Mouse (Mus musculus): ENCODE measurements around the gene Acap2.

Gene Acap2

GRCm38 (mm10) chr16:31200790-31201567 lies at the start of gene Acap2:
TSS of gene Acap2 (minus strand) at chr16:31201245.
- peak; percentile 96 for DNase-seq (ENCODE audit: low spot score)

- DNase-seq (ENCODE audit: low spot score), result no peak
These were observed 48.4 kb upstream of the Acap2 start for GRCm38 (mm10) chr16:31249401-31249800.

GRCm38 (mm10) chr16:31248717-31249116 lies 47.7 kb upstream of the Acap2 start:
- no peak for DNase-seq (ENCODE audit: low spot score)

- no peak for DNase-seq (ENCODE audit: low spot score)
These were observed 46.4 kb upstream of the Acap2 start for GRCm38 (mm10) chr16:31247442-31247841.

GRCm38 (mm10) chr16:31244053-31244452 lies 43.0 kb upstream of the Acap2 start:
- no peak for DNase-seq (ENCODE audit: low spot score)

GRCm38 (mm10) chr16:31241433-31241832 lies 40.4 kb upstream of the Acap2 start:
- DNase-seq (ENCODE audit: low spot score), result no peak

- DNase-seq (ENCODE audit: low spot score), result no peak
These were observed 39.5 kb upstream of the Acap2 start for GRCm38 (mm10) chr16:31240569-31240968.

- no peak for DNase-seq (ENCODE audit: low spot score)
These were observed 37.2 kb upstream of the Acap2 start for GRCm38 (mm10) chr16:31238281-31238680.

- DNase-seq (ENCODE audit: low spot score), result no peak
These were observed 34.6 kb upstream of the Acap2 start for GRCm38 (mm10) chr16:31235457-31236310.

GRCm38 (mm10) chr16:31234808-31235456 lies 33.9 kb upstream of the Acap2 start:
- DNase-seq (ENCODE audit: low spot score), result no peak

- DNase-seq (ENCODE audit: low spot score), result no peak
These were observed 33.3 kb upstream of the Acap2 start for GRCm38 (mm10) chr16:31234356-31234755.

- peak; percentile 81 for DNase-seq (ENCODE audit: low spot score)
These were observed 32.7 kb upstream of the Acap2 start for GRCm38 (mm10) chr16:31233541-31234339.

GRCm38 (mm10) chr16:31233167-31233498 lies 32.1 kb upstream of the Acap2 start:
- DNase-seq (ENCODE audit: low spot score), result no peak

- no peak for DNase-seq (ENCODE audit: low spot score)
These were observed 31.6 kb upstream of the Acap2 start for GRCm38 (mm10) chr16:31232491-31233166.

GRCm38 (mm10) chr16:31231591-31231990 lies 30.5 kb upstream of the Acap2 start:
- no peak for DNase-seq (ENCODE audit: low spot score)

- DNase-seq (ENCODE audit: low spot score), result no peak
These were observed 26.7 kb upstream of the Acap2 start for GRCm38 (mm10) chr16:31227746-31228145.

- no peak for DNase-seq (ENCODE audit: low spot score)
These were observed 14.2 kb upstream of the Acap2 start for GRCm38 (mm10) chr16:31215271-31215670.

- DNase-seq (ENCODE audit: low spot score), result no peak
These were observed 12.4 kb upstream of the Acap2 start for GRCm38 (mm10) chr16:31213463-31213862.

GRCm38 (mm10) chr16:31211503-31211902 lies 10.5 kb upstream of the Acap2 start:
- DNase-seq (ENCODE audit: low spot score), result no peak

GRCm38 (mm10) chr16:31210453-31210852 lies 9.4 kb upstream of the Acap2 start:
- DNase-seq (ENCODE audit: low spot score), result no peak

GRCm38 (mm10) chr16:31209911-31210310 lies 8.9 kb upstream of the Acap2 start:
- no peak for DNase-seq (ENCODE audit: low spot score)

Measured in urinary bladder, postnatal 25 days (tissue).